Mouse (Mus musculus): ENCODE data around the gene Mbnl1.

GRCm38 (mm10) chr3:60550492-60550891 lies 77.9 kb downstream of the Mbnl1 start:
- TF ChIP-seq CTCF (IDR thresholded peaks at IDR 0.05; ENCODE audit: control insufficient read depth, insufficient read depth, low read length): no peak
- TF ChIP-seq POLR2A (IDR thresholded peaks at IDR 0.05; ENCODE audit: borderline replicate concordance, control insufficient read depth, low read depth, low read length): no peak
